Mouse (Mus musculus) brain, adult 10 weeks (tissue): ENCODE data around the gene Upk1b. TPM values are rescaled to one million over a fixed set of nuclear protein-coding genes. Genes with fewer than 3 reads are reported as not detected.

Experiments
- polyA plus RNA-seq: library from polyadenylated mRNA; stranded (reverse); fragments of 350-450 nt; fragmentation: Illumina TruSeq; extraction: RNeasy Lipid Tissue Mini Kit (QIAGEN cat#74804); gene quantifications from one replicate; pipeline ENCODE4 v1.2.3, GENCODE M21; 2015; ENCODE audit warnings: low read depth, low replicate concordance

The Upk1b gene
- 1.0 TPM for polyA plus RNA-seq

GRCm38 (mm10) chr16:38800091-38800490 lies at the start of gene Upk1b:
TSS of gene Upk1b (minus strand) at chr16:38800328.

GRCm38 (mm10) chr16:38828649-38829048 lies 28.5 kb upstream of the Upk1b start, which contains the start of gene 4930435E12Rik:
TSS of gene 4930435E12Rik (minus strand) at chr16:38828749.

DNA sequence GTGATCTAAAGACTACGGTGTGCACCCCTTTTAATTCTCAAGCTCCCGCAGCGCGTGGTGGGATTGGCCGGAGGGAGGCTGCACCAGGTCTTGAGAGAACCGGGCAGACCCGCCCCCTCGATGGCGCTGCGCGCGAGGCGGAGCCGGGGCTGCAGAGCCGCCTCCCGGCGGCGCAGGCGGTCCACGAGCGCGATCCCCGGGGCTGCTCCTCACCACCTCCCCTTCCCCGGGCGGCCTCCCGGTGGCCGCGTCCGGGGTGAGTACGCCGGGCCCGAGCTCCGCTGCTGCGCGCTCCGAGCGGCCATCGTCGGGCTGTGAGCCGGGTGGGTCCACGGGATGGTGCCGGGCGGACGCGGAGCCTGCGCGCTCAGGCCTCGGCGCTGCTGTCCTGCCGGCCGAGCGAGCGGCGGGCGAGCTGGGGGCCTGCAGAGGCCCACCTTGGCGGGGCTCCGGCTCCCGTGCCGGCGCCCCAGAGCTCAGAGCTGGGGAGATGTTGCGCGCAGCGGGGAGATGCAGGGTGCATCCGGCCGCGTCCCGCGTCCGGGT lies 57.9 kb downstream of the Upk1b start, which contains the start of gene B4galt4:
TSS of gene B4galt4 (plus strand) at position 152 of the 546 bp plus-strand sequence.

Other genes with a start within 250 kb of the Upk1b start
- gene Tmem39a, start 241.6 kb downstream of the Upk1b start, polyA plus RNA-seq = 15.3 TPM
- gene Arhgap31, start 87.1 kb downstream of the Upk1b start, polyA plus RNA-seq = 10.4 TPM
- 21.3 TPM for gene B4galt4, start 58.1 kb downstream of the Upk1b start, polyA plus RNA-seq
- gene 4930435E12Rik, start 28.4 kb upstream of the Upk1b start, polyA plus RNA-seq = not detected
- gene Igsf11, start 92.3 kb upstream of the Upk1b start, polyA plus RNA-seq = 20.0 TPM